Mouse (Mus musculus): Measurements from ENCODE around the gene Lrrc8d.
A peak's percentile ranks its signal among the peaks of the same experiment; 100 is the strongest.

The Lrrc8d gene

DNA sequence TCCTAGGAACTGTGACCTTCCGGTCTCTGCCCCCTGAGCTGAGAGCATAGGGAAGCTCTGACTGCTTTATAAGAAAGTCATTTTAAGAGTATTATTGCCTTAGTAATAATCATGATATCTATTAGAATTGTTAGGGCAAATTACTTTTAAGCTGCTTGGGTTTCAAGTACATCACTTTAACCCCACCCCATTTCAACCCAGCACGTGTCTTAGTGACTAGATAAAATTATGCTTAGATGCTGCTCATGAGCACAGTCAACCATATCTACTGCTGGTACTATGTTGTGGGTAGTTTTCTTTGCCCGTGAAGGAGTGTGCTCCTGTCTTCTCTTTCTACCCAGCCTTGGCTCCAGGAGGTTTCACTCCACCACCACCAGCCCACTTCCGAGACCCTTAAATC, 21.5 kb downstream of the Lrrc8d start:
- DNase-seq, result no peak

GRCm38 (mm10) chr5:105722807-105723206, 23.0 kb downstream of the Lrrc8d start:
- no peak for DNase-seq

DNA sequence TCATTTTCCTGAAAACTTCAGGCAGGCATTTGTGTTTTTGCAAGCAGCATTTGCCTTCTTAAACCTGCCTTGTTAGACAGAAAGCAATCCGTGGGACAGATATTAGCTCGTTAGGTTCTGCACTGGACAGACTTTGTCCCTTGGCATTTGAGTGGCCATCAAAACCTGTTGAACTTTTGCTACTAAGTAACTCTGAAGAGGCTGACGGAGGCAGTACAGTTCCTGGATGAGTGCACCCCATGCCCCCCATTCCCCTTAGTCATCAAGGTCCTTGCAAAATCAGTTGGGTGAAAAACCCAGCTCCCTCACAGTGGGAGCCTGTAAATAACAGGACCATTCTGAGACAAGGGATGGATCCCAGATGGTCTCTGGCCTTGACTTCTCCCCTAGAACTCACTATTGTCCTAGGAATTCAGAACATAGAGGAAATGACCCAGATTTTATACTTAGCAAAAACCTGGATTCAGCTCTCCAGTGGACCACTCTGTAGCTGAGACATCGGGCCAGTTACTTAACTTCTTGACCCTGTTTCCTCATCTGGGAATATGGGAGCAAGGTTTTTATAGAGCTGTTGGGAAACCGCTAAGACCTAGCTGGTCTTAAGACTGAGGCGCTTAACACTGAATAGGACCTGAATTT, 30.5 kb downstream of the Lrrc8d start:
- peak; percentile 45 for DNase-seq

DNA sequence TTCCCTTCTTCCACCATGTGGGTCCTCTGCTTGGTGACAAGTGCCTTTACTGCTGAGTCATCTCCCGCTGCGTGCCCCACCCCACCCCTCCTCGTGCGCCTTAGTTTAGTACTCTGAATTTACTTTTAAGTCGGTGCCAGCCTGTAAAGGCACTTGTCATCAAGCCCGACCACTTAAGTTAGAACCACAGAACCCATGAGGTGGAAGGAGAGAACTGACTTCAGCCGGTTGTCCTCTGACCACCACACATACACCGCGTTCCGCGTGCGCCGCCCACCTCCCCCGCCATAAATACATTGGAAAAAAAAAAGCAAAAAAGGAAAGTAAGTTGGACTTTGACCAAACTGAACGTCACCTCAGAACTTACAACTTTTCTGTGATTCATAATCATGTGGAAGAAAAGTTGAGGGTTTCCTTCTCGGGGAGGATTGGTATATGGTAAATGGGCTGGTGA, 31.4 kb downstream of the Lrrc8d start:
- DNase-seq, result peak; percentile 58

- peak; percentile 66 for DNase-seq
Measured at GRCm38 (mm10) chr5:105731627-105732432, 32.1 kb downstream of the Lrrc8d start.

DNA sequence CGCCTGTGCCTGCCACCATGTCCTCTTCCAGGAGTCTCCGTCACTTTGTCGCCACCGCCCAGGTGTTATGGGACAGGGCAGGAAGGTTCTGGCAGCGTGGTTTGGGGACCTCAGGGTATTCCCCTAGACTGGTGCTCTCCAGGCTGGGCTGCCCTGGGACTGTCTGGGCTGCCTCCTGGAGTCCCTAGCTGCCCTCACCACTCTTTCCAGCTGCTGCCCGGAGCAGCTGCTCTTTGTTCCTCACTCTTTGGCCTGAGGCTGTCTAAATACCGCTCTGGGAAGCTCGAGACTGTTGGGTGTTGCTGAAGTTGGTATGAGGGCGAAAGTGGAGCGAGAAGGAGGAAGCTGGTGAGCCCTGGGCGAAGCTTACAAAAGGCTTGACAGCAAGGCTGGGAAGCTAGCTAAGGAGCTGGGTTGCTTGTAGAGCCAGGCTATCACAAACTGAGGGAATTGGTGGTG, 32.7 kb downstream of the Lrrc8d start:
- DNase-seq, result peak; percentile 68

- DNase-seq, result no peak
Measured at GRCm38 (mm10) chr5:105733226-105733625, 33.5 kb downstream of the Lrrc8d start.

DNA sequence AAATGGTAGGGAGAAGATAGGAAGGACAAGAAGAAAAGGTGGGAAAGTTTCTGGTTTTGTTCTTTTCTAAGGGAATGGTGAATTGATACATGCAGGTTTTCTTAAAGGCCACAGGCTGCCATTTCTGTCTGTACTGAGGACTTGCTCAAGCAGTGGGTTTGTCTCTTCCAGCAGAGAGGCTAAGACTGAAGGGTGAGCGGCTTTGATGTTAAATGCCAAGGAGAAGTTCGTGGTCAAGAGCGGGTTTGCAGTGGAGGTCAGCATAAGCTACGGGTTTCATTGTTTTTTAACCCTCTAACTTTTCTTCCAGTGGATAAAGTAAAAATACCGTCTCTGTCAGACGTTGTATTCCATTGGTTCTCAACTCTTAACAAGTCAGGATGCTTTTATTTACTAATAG, 36.6 kb downstream of the Lrrc8d start:
- DNase-seq, result no peak

DNA sequence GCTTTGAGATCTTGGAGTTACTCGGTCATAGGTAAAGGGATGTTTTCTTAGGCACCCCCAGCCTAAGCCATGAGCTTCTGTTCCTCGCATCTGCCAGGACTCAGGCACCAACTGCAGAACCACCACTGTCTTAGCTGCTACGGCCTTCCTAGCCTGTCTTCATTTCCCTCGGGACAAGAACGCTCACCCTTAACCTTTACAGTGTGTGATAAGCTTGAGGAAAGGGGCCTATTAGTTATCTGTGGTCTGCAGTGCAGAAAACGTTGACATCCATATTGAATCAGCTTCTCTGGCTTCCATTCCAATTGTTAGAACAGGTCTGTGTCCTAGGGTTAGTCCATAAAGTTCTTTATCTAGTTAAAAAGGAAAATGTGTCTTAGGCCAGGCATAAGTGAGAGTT, 37.4 kb downstream of the Lrrc8d start:
- DNase-seq, result no peak

- no peak for DNase-seq
Measured at GRCm38 (mm10) chr5:105740437-105740836, 40.7 kb downstream of the Lrrc8d start.

- DNase-seq, result peak; percentile 49
Measured at GRCm38 (mm10) chr5:105742641-105743040, 42.9 kb downstream of the Lrrc8d start.

GRCm38 (mm10) chr5:105745324-105745723, 45.6 kb downstream of the Lrrc8d start:
- peak; percentile 63 for DNase-seq

DNA sequence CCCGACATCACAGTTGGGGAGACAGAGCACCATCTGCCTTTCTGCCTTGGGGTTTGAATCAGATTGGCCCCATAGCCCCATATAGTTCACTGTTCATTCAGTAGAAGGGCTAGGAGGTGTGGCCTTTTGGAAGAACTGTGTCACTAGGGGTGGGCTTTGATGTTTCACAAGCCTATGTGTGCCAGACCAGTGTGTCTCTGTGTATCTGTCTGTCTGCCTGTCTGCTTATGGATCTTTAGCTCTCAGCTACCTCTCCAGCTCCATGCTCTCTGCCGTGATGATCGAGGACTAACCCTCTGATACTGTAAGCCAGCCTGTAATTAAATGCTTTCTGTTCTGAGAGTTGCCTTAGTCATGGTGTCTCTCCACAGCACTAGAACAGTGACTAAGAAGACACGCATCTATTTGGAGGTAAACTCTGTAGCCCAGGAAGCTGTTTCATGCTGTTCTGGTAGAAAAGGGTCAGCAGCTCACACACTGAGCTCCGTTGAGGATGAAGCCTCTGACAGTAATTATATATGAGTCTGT, 46.2 kb downstream of the Lrrc8d start:
- DNase-seq, result no peak

- DNase-seq, result no peak
Measured at GRCm38 (mm10) chr5:105754803-105755202, 55.0 kb downstream of the Lrrc8d start.

DNA sequence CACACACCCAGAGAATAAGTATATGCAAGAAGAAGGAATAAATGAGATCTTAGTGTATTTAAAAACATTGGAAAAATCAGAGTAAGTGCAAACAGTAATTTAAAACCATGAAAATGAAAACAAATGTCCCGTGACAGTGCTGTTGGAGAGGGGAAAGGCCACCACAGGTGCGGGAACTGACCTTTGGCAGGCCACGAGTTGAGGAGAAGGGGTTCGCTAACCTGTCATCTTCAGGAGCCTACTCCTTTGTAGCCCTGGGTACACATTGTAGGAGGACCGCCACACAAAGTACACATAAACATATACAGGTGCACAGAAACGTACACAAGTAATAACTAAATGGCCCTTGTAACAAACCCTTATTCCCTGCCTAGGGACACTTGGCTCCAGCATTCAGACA, 55.7 kb downstream of the Lrrc8d start:
- DNase-seq, result no peak

GRCm38 (mm10) chr5:105757978-105758377, 58.2 kb downstream of the Lrrc8d start:
- DNase-seq, result no peak

GRCm38 (mm10) chr5:105758866-105759265, 59.1 kb downstream of the Lrrc8d start:
- DNase-seq, result no peak

GRCm38 (mm10) chr5:105761848-105762482, 62.2 kb downstream of the Lrrc8d start:
- DNase-seq, result peak; percentile 16

DNA sequence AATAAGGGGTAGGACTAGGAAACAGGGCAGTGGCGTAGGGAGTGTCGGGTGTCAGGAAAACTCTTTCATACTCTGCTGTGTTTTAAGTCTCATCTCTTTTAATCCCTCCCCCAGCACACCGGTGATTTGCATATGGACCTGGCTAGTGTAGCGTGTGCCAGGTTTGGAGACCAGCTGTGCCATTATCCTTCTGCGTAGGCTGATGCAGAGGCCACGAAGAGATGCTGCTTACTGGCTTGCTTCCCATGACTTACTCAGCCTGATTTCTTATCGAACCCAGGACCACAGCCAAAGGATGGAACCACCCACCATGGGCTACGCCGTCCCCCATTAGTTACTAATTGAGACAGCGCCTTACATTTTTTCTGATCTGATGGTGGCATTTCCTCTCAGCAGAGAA, 64.6 kb downstream of the Lrrc8d start:
- DNase-seq, result no peak

- DNase-seq, result no peak
Measured at GRCm38 (mm10) chr5:105765386-105765785, 65.6 kb downstream of the Lrrc8d start.

- DNase-seq, result no peak
Measured at GRCm38 (mm10) chr5:105776368-105776767, 76.6 kb downstream of the Lrrc8d start.

- DNase-seq, result no peak
Measured at GRCm38 (mm10) chr5:105776978-105777593, 77.3 kb downstream of the Lrrc8d start.

- DNase-seq, result no peak
Measured at GRCm38 (mm10) chr5:105777645-105778044, 77.9 kb downstream of the Lrrc8d start.
